Mouse (Mus musculus): ENCODE measurements around the gene Olfr1166. TPM values are rescaled to one million over a fixed set of nuclear protein-coding genes. Genes with fewer than 3 reads are reported as not detected.
"Not testable (repeated sequence)": the region's sequence is repeated elsewhere in the genome, so short reads cannot be mapped to it uniquely, and the experiment has no call there.

The Olfr1166 gene
- not detected in 2 replicates for polyA plus RNA-seq (2016; fragmentation: Nextera tagmentation; extraction: Ambion mirVana)

GRCm38 (mm10) chr2:88128172-88128571 is at the start of gene Olfr1166:
Gene Olfr1166, minus strand, starts transcription at chr2:88128272.
- no peak for ATAC-seq (ENCODE audit: insufficient number of reproducible peaks, low FRiP score)
- no peaks in the 10 kb centered on the region for H3K36me3 ChIP-seq
- H3K4me3 ChIP-seq: no peak within 1 kb of the TSS
- WGBS: 85% methylated on average over 1 of the region's 1 CpGs
- no peak within 1 kb of the TSS for H3K27ac ChIP-seq (ENCODE audit: poor library complexity, severe bottlenecking)
- no peaks in the 10 kb centered on the region for H3K4me1 ChIP-seq (replicated peaks)
- no peak within 1 kb of the TSS for H3K9ac ChIP-seq
- H3K27me3 ChIP-seq (replicated peaks): no peaks in the 10 kb centered on the region
- H3K9me3 ChIP-seq (replicated peaks): no peaks in the 10 kb centered on the region
- no peak within 1 kb of the TSS for H3K4me2 ChIP-seq

- H3K27ac ChIP-seq (ENCODE audit: poor library complexity, severe bottlenecking); H3K4me2 ChIP-seq; H3K4me3 ChIP-seq; H3K36me3 ChIP-seq; H3K27me3 ChIP-seq (replicated peaks); H3K4me1 ChIP-seq (replicated peaks); ATAC-seq (ENCODE audit: insufficient number of reproducible peaks, low FRiP score); H3K9me3 ChIP-seq (replicated peaks); H3K9ac ChIP-seq: not testable (repeated sequence)
- WGBS: 80% methylated on average over 1 of the region's 1 CpGs
These were observed 27.0 kb upstream of the Olfr1166 start, which contains the start of gene Olfr1167 for GRCm38 (mm10) chr2:88155093-88155492. Gene Olfr1167, minus strand, starts transcription at chr2:88155193.

GRCm38 (mm10) chr2:88093866-88094265 is 34.2 kb downstream of the Olfr1166 start, which contains the start of gene Olfr1164:
Gene Olfr1164, minus strand, starts transcription at chr2:88093966.
- H3K4me3 ChIP-seq: no peak within 1 kb of the TSS
- H3K36me3 ChIP-seq: no peaks in the 10 kb centered on the region
- H3K27me3 ChIP-seq (replicated peaks): no peaks in the 10 kb centered on the region
- 68% methylated on average over 4 of the region's 4 CpGs for WGBS
- H3K4me2 ChIP-seq: no peak within 1 kb of the TSS
- H3K27ac ChIP-seq (ENCODE audit: poor library complexity, severe bottlenecking): no peak within 1 kb of the TSS
- no peak within 1 kb of the TSS for H3K9ac ChIP-seq
- no peak for ATAC-seq (ENCODE audit: insufficient number of reproducible peaks, low FRiP score)
- H3K9me3 ChIP-seq (replicated peaks): no peaks in the 10 kb centered on the region
- no peaks in the 10 kb centered on the region for H3K4me1 ChIP-seq (replicated peaks)

Other genes starting within 250 kb of the Olfr1166 start
- not detected in 2 replicates for gene Olfr1153, start 233.3 kb downstream of the Olfr1166 start, polyA plus RNA-seq (2016; fragmentation: Nextera tagmentation; extraction: Ambion mirVana)
- gene Olfr1154, start 223.1 kb downstream of the Olfr1166 start, polyA plus RNA-seq (2016; fragmentation: Nextera tagmentation; extraction: Ambion mirVana): not detected in 2 replicates
- gene Olfr1155, start 183.1 kb downstream of the Olfr1166 start, polyA plus RNA-seq (2016; fragmentation: Nextera tagmentation; extraction: Ambion mirVana): not detected in 2 replicates
- not detected in 2 replicates for gene Olfr1156, start 175.2 kb downstream of the Olfr1166 start, polyA plus RNA-seq (2016; fragmentation: Nextera tagmentation; extraction: Ambion mirVana)
- not detected in 2 replicates for gene Olfr1157, start 160.0 kb downstream of the Olfr1166 start, polyA plus RNA-seq (2016; fragmentation: Nextera tagmentation; extraction: Ambion mirVana)
- gene Olfr74, start 153.6 kb downstream of the Olfr1166 start, polyA plus RNA-seq (2016; fragmentation: Nextera tagmentation; extraction: Ambion mirVana): not detected in 2 replicates
- gene Olfr1158, start 138.2 kb downstream of the Olfr1166 start, polyA plus RNA-seq (2016; fragmentation: Nextera tagmentation; extraction: Ambion mirVana): not detected in 2 replicates
- gene Olfr1160, start 120.0 kb downstream of the Olfr1166 start, polyA plus RNA-seq (2016; fragmentation: Nextera tagmentation; extraction: Ambion mirVana): not detected in 2 replicates
- gene Olfr1161, start 105.5 kb downstream of the Olfr1166 start, polyA plus RNA-seq (2016; fragmentation: Nextera tagmentation; extraction: Ambion mirVana): not detected in 2 replicates
- gene Olfr73, start 90.6 kb downstream of the Olfr1166 start, polyA plus RNA-seq (2016; fragmentation: Nextera tagmentation; extraction: Ambion mirVana): not detected in 2 replicates
- not detected in 2 replicates for gene Olfr1162, start 77.1 kb downstream of the Olfr1166 start, polyA plus RNA-seq (2016; fragmentation: Nextera tagmentation; extraction: Ambion mirVana)
- not detected in 2 replicates for gene Olfr1163, start 56.4 kb downstream of the Olfr1166 start, polyA plus RNA-seq (2016; fragmentation: Nextera tagmentation; extraction: Ambion mirVana)
- gene Olfr1164, start 34.3 kb downstream of the Olfr1166 start, polyA plus RNA-seq (2016; fragmentation: Nextera tagmentation; extraction: Ambion mirVana): not detected in 2 replicates
- gene Olfr1167, start 26.9 kb upstream of the Olfr1166 start, polyA plus RNA-seq (2016; fragmentation: Nextera tagmentation; extraction: Ambion mirVana): not detected in 2 replicates
- not detected in 2 replicates for gene Olfr1168, start 53.6 kb upstream of the Olfr1166 start, polyA plus RNA-seq (2016; fragmentation: Nextera tagmentation; extraction: Ambion mirVana)
- not detected in 2 replicates for gene Olfr1170, start 100.1 kb upstream of the Olfr1166 start, polyA plus RNA-seq (2016; fragmentation: Nextera tagmentation; extraction: Ambion mirVana)
- gene Olfr1173, start 151.6 kb upstream of the Olfr1166 start, polyA plus RNA-seq (2016; fragmentation: Nextera tagmentation; extraction: Ambion mirVana): not detected in 2 replicates
- not detected in 2 replicates for gene Olfr1174-ps, start 186.9 kb upstream of the Olfr1166 start, polyA plus RNA-seq (2016; fragmentation: Nextera tagmentation; extraction: Ambion mirVana)
- not detected in 2 replicates for gene Olfr1175-ps, start 198.9 kb upstream of the Olfr1166 start, polyA plus RNA-seq (2016; fragmentation: Nextera tagmentation; extraction: Ambion mirVana)
- gene Olfr1176, start 208.4 kb upstream of the Olfr1166 start, polyA plus RNA-seq (2016; fragmentation: Nextera tagmentation; extraction: Ambion mirVana): not detected in 2 replicates
- not detected in 2 replicates for gene Olfr1177-ps, start 218.2 kb upstream of the Olfr1166 start, polyA plus RNA-seq (2016; fragmentation: Nextera tagmentation; extraction: Ambion mirVana)